Mouse (Mus musculus) megakaryocyte, embryonic 14.5 days (primary cell): ENCODE results near the gene Eif5. TPM values are rescaled to one million over a fixed set of nuclear protein-coding genes. Genes with fewer than 3 reads are reported as not detected.

Experiments used
- H3K27me3 ChIP-seq: replicated peaks from 2 replicates; pipeline ENCODE3; 2012; ENCODE audit warnings: inconsistent platforms
- H3K36me3 ChIP-seq: replicated peaks from 2 replicates; pipeline ENCODE3; 2012; ENCODE audit warnings: low read length, inconsistent platforms, mixed read lengths
- H3K4me1 ChIP-seq: 2 replicates; pipeline ENCODE4 v1.6.1; 2012; ENCODE audit warnings: inconsistent platforms
- H3K4me3 ChIP-seq: replicated peaks from 2 replicates; pipeline ENCODE3; 2012; ENCODE audit warnings: moderate library complexity, mild to moderate bottlenecking, inconsistent platforms
- H3K9me3 ChIP-seq: 2 replicates; pipeline ENCODE4 v1.6.1; 2012; ENCODE audit warnings: inconsistent platforms
- FLI1 ChIP-seq: IDR thresholded peaks from 2 replicates; pipeline ENCODE4 v1.6.1; 2012; ENCODE audit warnings: low read length, inconsistent platforms, mixed read lengths
- GATA1 ChIP-seq: IDR thresholded peaks from 3 replicates; pipeline ENCODE4 v1.6.1; 2012; ENCODE audit warnings: mixed read lengths, low read length, inconsistent platforms, borderline replicate concordance
- polyA plus RNA-seq: library from polyadenylated mRNA; stranded (reverse); fragments of >175 nt; gene quantifications from 2 replicates; pipeline ENCODE4 v1.2.3, GENCODE M21; 2012; ENCODE audit warnings: low replicate concordance; ENCODE audit not compliant: insufficient read depth

Eif5 gene
- polyA plus RNA-seq, 1 experiment, result 28.5 TPM

DNA sequence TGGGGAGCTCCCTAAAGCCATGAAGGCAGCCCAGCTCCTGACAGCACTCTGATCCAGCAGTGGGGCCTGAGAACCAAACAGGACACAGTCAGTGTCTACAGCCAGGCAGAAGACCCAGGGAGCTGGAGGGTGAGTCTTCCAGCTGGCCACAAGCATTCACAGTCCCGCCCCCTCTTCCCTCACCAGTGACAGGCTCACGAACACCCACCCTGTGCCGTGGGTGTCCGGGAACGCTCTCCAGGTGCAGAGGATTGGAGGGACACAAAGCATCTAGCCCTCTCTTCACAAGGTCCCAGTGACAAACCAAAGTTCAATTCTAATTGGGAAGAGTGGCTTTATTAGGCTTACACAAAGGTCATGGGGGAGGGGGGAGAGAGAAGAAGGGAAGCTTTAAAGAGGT is 18.0 kb upstream of the Eif5 start:
- TF ChIP-seq GATA1 (no peak), FLI1 (no peak)
- Histone ChIP-seq H3K9me3 (peaks cover 12% of the 10 kb centered on the region), H3K36me3 (no peaks in the 10 kb centered on the region), H3K4me1 (peaks cover 46% of the 10 kb centered on the region), H3K27me3 (peaks cover 21% of the 10 kb centered on the region), H3K4me3 (no peak overlapping the region)

- Histone ChIP-seq H3K4me1 (peaks cover 41% of the 10 kb centered on the region), H3K27me3 (peaks cover 27% of the 10 kb centered on the region), H3K4me3 (no peak overlapping the region), H3K36me3 (no peaks in the 10 kb centered on the region), H3K9me3 (peaks cover 12% of the 10 kb centered on the region)
- no peak for TF ChIP-seq FLI1
- TF ChIP-seq GATA1, result no peak
Measured at GRCm38 (mm10) chr12:111520994-111521393, 16.8 kb upstream of the Eif5 start.

DNA sequence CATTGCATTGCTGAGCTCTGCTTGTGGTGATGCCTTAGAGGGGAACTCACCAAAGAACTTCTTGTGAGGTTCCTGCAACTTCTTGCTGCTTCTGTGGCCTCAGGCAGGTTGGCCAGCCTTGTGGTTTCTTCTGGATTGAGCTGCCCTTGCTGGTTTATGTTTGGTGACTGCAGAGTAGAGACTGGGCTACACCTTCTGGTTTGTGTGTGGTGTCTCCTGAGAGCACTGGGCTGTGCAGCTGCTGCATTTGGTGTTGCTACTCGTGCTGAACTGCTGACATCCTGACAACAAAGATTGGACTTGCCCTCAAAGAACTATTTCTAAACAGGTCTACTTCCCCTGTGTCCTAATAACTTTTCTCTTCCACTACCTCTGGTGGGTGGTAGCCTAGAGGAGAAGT is 13.3 kb upstream of the Eif5 start:
- Histone ChIP-seq H3K4me1 (peaks cover 17% of the 10 kb centered on the region), H3K4me3 (no peak overlapping the region)
- TF ChIP-seq FLI1 (no peak), GATA1 (no peak)

DNA sequence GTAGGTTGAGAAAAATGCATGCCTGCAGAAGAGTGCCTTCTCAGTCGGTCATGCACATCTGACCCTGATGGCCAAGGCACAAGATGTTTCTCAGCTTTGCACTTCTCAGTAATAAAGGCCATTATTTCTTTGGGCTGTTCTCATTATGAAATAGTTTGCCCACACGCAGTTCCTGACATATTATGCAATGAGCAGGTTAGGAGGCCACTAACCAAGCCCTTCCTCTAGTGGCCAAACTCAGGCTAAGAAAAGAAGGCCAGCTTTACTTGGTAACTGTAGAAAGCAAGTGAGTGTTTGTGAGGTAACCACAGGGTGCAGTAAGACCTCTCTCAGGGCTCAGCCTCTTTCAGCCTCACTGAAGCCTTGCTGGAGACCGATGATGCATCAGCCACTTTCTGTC is 12.9 kb upstream of the Eif5 start:
- Histone ChIP-seq H3K9me3 (peaks cover 12% of the 10 kb centered on the region), H3K27me3 (peaks cover 34% of the 10 kb centered on the region), H3K4me3 (no peak overlapping the region), H3K4me1 (peaks cover 17% of the 10 kb centered on the region), H3K36me3 (no peaks in the 10 kb centered on the region)
- TF ChIP-seq GATA1 (no peak), FLI1 (no peak)

More for the DNA sequence above, 13.3 kb upstream of the Eif5 start:
- peaks cover 12% of the 10 kb centered on the region for H3K9me3 ChIP-seq
- no peaks in the 10 kb centered on the region for H3K36me3 ChIP-seq
- H3K27me3 ChIP-seq, result peaks cover 38% of the 10 kb centered on the region

GRCm38 (mm10) chr12:111527643-111528281 is 10.1 kb upstream of the Eif5 start:
- Histone ChIP-seq H3K36me3 (no peaks in the 10 kb centered on the region), H3K9me3 (peaks cover 12% of the 10 kb centered on the region), H3K27me3 (peaks cover 35% of the 10 kb centered on the region), H3K4me1 (peaks cover 28% of the 10 kb centered on the region), H3K4me3 (no peak overlapping the region)
- TF ChIP-seq FLI1 (no peak), GATA1 (no peak)

DNA sequence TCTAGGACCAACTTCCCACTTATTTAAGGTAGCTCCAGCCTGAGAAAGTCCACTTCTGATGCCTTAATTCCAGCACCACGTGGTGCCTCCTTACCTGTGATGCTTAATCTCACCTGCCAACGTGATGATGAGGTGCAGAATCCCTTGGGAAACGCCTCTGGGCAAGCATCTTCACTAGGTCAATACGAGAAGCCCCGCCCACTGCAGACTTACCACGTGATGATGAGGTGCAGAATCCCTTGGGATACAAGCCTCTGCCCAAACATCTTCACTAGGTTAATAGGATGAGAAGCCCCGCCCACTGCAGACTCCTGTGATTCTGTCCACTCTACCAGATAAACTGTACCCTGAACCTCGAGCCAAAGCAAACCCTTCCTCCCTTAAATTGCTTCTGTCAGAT is 8.6 kb upstream of the Eif5 start:
- H3K36me3 ChIP-seq, result no peaks in the 10 kb centered on the region

GRCm38 (mm10) chr12:111533096-111533794 is 4.6 kb upstream of the Eif5 start:
- H3K36me3 ChIP-seq, result no peaks in the 10 kb centered on the region
- H3K4me1 ChIP-seq, result peaks cover 51% of the 10 kb centered on the region
- H3K27me3 ChIP-seq, result peaks cover 19% of the 10 kb centered on the region
- H3K9me3 ChIP-seq, result no peaks in the 10 kb centered on the region
- H3K4me3 ChIP-seq, result no peak overlapping the region
- TF ChIP-seq FLI1 (no peak), GATA1 (no peak)

More for the DNA sequence above, 8.6 kb upstream of the Eif5 start:
- Histone ChIP-seq H3K4me1 (peaks cover 36% of the 10 kb centered on the region), H3K27me3 (peaks cover 36% of the 10 kb centered on the region), H3K9me3 (peaks cover 4% of the 10 kb centered on the region), H3K4me3 (no peak overlapping the region)
- TF ChIP-seq FLI1 (no peak), GATA1 (no peak)

- Histone ChIP-seq H3K36me3 (peaks cover 14% of the 10 kb centered on the region), H3K4me1 (peaks cover 62% of the 10 kb centered on the region), H3K9me3 (no peaks in the 10 kb centered on the region), H3K27me3 (peaks cover 20% of the 10 kb centered on the region), H3K4me3 (peak overlapping the region; percentile 79)
- TF ChIP-seq GATA1, result no peak
Measured at GRCm38 (mm10) chr12:111535281-111535680, 2.5 kb upstream of the Eif5 start.

DNA sequence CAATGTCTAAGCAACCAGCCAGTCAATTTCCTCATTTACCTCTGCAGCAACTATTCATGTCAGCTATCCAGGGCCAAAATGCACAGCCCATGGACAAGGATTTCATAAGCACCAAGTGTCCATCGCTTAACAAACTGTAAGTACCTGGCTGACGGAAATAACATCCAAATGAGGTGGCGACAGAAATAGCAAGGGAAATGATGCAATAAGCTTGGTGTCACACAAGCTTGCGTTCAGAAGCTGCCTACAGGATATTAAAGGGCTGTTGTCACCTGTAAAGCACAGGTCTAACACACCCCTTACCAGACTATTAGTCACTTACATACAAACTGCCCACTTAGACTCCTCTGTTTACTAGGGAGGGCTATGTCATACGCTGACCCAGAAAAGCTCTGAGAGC is 2.1 kb upstream of the Eif5 start:
- Histone ChIP-seq H3K9me3 (no peaks in the 10 kb centered on the region), H3K36me3 (peaks cover 19% of the 10 kb centered on the region), H3K27me3 (peaks cover 16% of the 10 kb centered on the region), H3K4me1 (peaks cover 62% of the 10 kb centered on the region), H3K4me3 (peak overlapping the region; percentile 54)
- TF ChIP-seq GATA1, result no peak
- no peak for TF ChIP-seq FLI1

DNA sequence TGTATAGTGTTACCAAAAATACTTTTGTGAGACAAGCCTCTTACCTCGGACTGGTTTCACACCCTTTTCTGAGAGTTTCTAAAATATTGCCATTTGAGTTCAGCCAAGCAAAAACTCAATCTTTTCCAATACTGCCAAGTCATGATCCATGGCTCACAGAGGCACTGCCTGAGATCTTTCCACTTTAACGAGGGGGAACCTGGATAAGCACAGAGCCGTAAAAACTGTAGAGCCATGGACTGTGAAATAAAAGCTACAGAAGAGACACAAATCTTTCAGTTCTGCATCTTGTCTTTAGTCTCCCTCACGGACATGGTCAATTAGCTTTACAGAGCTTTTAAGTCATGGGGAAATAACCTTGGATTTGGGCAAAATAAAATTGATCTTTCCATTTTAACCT is 1.1 kb upstream of the Eif5 start:
- peak overlapping the region; percentile 92 for H3K4me3 ChIP-seq
- peaks cover 29% of the 10 kb centered on the region for H3K36me3 ChIP-seq
- peaks cover 58% of the 10 kb centered on the region for H3K4me1 ChIP-seq
- H3K27me3 ChIP-seq, result peaks cover 13% of the 10 kb centered on the region
- no peak for TF ChIP-seq FLI1
- no peak for TF ChIP-seq GATA1
- H3K9me3 ChIP-seq, result no peaks in the 10 kb centered on the region

- Histone ChIP-seq H3K36me3 (peaks cover 35% of the 10 kb centered on the region), H3K9me3 (no peaks in the 10 kb centered on the region), H3K27me3 (peaks cover 11% of the 10 kb centered on the region), H3K4me1 (peaks cover 58% of the 10 kb centered on the region), H3K4me3 (peak overlapping the region; percentile 92)
- TF ChIP-seq GATA1 (no peak), FLI1 (no peak)
Measured at GRCm38 (mm10) chr12:111537341-111537740, 475 bp upstream of the Eif5 start.
